Mouse (Mus musculus): ENCODE results near the gene Spata32. TPM values are rescaled to one million over a fixed set of nuclear protein-coding genes. Genes with fewer than 3 reads are reported as not detected.

Gene Spata32
- polyA plus RNA-seq, 1 experiment = not detected

- peaks cover 34% of the 10 kb centered on the region for H3K4me1 ChIP-seq (ENCODE audit: control insufficient read depth, insufficient read depth, low read length)
- no peak overlapping the region for H3K27ac ChIP-seq (ENCODE audit: insufficient read depth, low read depth, low read length)
- TF ChIP-seq CTCF (IDR thresholded peaks at IDR 0.05; ENCODE audit: insufficient read depth, low read depth, low read length) (no peak), POLR2A (IDR thresholded peaks at IDR 0.05; ENCODE audit: insufficient read depth, low read depth, low read length) (no peak)
- 94% methylated on average over 6 of the region's 6 CpGs for WGBS
- H3K4me3 ChIP-seq (ENCODE audit: insufficient read depth, low read depth, low read length) = no peak overlapping the region
Measured at GRCm38 (mm10) chr11:103221437-103221836, 3.2 kb upstream of the Spata32 start.

GRCm38 (mm10) chr11:103219995-103220394, 1.8 kb upstream of the Spata32 start:
- Histone ChIP-seq H3K4me1 (ENCODE audit: control insufficient read depth, insufficient read depth, low read length) (peaks cover 34% of the 10 kb centered on the region), H3K4me3 (ENCODE audit: insufficient read depth, low read depth, low read length) (no peak overlapping the region), H3K27ac (ENCODE audit: insufficient read depth, low read depth, low read length) (no peak overlapping the region)
- no peak for TF ChIP-seq CTCF (IDR thresholded peaks at IDR 0.05; ENCODE audit: insufficient read depth, low read depth, low read length)
- TF ChIP-seq POLR2A (IDR thresholded peaks at IDR 0.05; ENCODE audit: insufficient read depth, low read depth, low read length) = no peak
- WGBS = 67% methylated on average over 4 of the region's 4 CpGs

- WGBS = 94% methylated on average over 5 of the region's 5 CpGs
- H3K27ac ChIP-seq (ENCODE audit: insufficient read depth, low read depth, low read length) = no peak overlapping the region
Measured at GRCm38 (mm10) chr11:103219259-103219658, 1.0 kb upstream of the Spata32 start.

GRCm38 (mm10) chr11:103218517-103218901, 277 bp upstream of the Spata32 start:
- peaks cover 26% of the 10 kb centered on the region for H3K4me1 ChIP-seq (ENCODE audit: control insufficient read depth, insufficient read depth, low read length)
- H3K4me3 ChIP-seq (ENCODE audit: insufficient read depth, low read depth, low read length) = peak overlapping the region; percentile 68
- TF ChIP-seq CTCF (IDR thresholded peaks at IDR 0.05; ENCODE audit: insufficient read depth, low read depth, low read length) = no peak
- no peak for TF ChIP-seq POLR2A (IDR thresholded peaks at IDR 0.05; ENCODE audit: insufficient read depth, low read depth, low read length)
- no peak overlapping the region for H3K27ac ChIP-seq (ENCODE audit: insufficient read depth, low read depth, low read length)
- 30% methylated on average over 6 of the region's 6 CpGs for WGBS

More at GRCm38 (mm10) chr11:103219259-103219658, 1.0 kb upstream of the Spata32 start:
- no peak for TF ChIP-seq POLR2A (IDR thresholded peaks at IDR 0.05; ENCODE audit: insufficient read depth, low read depth, low read length)
- TF ChIP-seq CTCF (IDR thresholded peaks at IDR 0.05; ENCODE audit: insufficient read depth, low read depth, low read length) = no peak
- Histone ChIP-seq H3K4me3 (ENCODE audit: insufficient read depth, low read depth, low read length) (no peak overlapping the region), H3K4me1 (ENCODE audit: control insufficient read depth, insufficient read depth, low read length) (peaks cover 34% of the 10 kb centered on the region)

- 89% methylated on average over 1 of the region's 1 CpGs for WGBS
- no peak overlapping the region for H3K27ac ChIP-seq (ENCODE audit: insufficient read depth, low read depth, low read length)
- TF ChIP-seq CTCF (IDR thresholded peaks at IDR 0.05; ENCODE audit: insufficient read depth, low read depth, low read length) (no peak), POLR2A (IDR thresholded peaks at IDR 0.05; ENCODE audit: insufficient read depth, low read depth, low read length) (no peak)
- H3K4me1 ChIP-seq (ENCODE audit: control insufficient read depth, insufficient read depth, low read length) = peaks cover 21% of the 10 kb centered on the region
- H3K4me3 ChIP-seq (ENCODE audit: insufficient read depth, low read depth, low read length) = no peak overlapping the region
Measured at GRCm38 (mm10) chr11:103215355-103215754, 2.9 kb downstream of the Spata32 start.

GRCm38 (mm10) chr11:103213712-103214111, 4.5 kb downstream of the Spata32 start:
- TF ChIP-seq CTCF (IDR thresholded peaks at IDR 0.05; ENCODE audit: insufficient read depth, low read depth, low read length) (no peak), POLR2A (IDR thresholded peaks at IDR 0.05; ENCODE audit: insufficient read depth, low read depth, low read length) (no peak)
- peaks cover 8% of the 10 kb centered on the region for H3K4me1 ChIP-seq (ENCODE audit: control insufficient read depth, insufficient read depth, low read length)
- H3K4me3 ChIP-seq (ENCODE audit: insufficient read depth, low read depth, low read length) = no peak overlapping the region
- no peak overlapping the region for H3K27ac ChIP-seq (ENCODE audit: insufficient read depth, low read depth, low read length)
- 87% methylated on average over 5 of the region's 5 CpGs for WGBS

GRCm38 (mm10) chr11:103210291-103210690, 7.9 kb downstream of the Spata32 start:
- Histone ChIP-seq H3K27ac (ENCODE audit: insufficient read depth, low read depth, low read length) (no peak overlapping the region), H3K4me3 (ENCODE audit: insufficient read depth, low read depth, low read length) (no peak overlapping the region), H3K4me1 (ENCODE audit: control insufficient read depth, insufficient read depth, low read length) (no peaks in the 10 kb centered on the region)
- no peak for TF ChIP-seq CTCF (IDR thresholded peaks at IDR 0.05; ENCODE audit: insufficient read depth, low read depth, low read length)
- TF ChIP-seq POLR2A (IDR thresholded peaks at IDR 0.05; ENCODE audit: insufficient read depth, low read depth, low read length) = no peak
- WGBS = 88% methylated on average over 8 of the region's 8 CpGs

GRCm38 (mm10) chr11:103208458-103208857, 9.8 kb downstream of the Spata32 start, which contains the start of gene 1700023F06Rik:
1700023F06Rik (minus strand) TSS chr11:103208558.
- WGBS = 92% methylated on average over 3 of the region's 3 CpGs
- no peak for TF ChIP-seq CTCF (IDR thresholded peaks at IDR 0.05; ENCODE audit: insufficient read depth, low read depth, low read length)
- no peak for TF ChIP-seq POLR2A (IDR thresholded peaks at IDR 0.05; ENCODE audit: insufficient read depth, low read depth, low read length)
- no peak within 1 kb of the TSS for H3K4me3 ChIP-seq (ENCODE audit: insufficient read depth, low read depth, low read length)

GRCm38 (mm10) chr11:103206203-103206602, 12.0 kb downstream of the Spata32 start:
- TF ChIP-seq POLR2A (IDR thresholded peaks at IDR 0.05; ENCODE audit: insufficient read depth, low read depth, low read length) = no peak
- no peak for TF ChIP-seq CTCF (IDR thresholded peaks at IDR 0.05; ENCODE audit: insufficient read depth, low read depth, low read length)
- WGBS = 71% methylated on average over 6 of the region's 6 CpGs
- H3K4me1 ChIP-seq (ENCODE audit: control insufficient read depth, insufficient read depth, low read length) = peaks cover 5% of the 10 kb centered on the region; the same call in 1 of the 2 replicates
- H3K4me3 ChIP-seq (ENCODE audit: insufficient read depth, low read depth, low read length) = no peak overlapping the region
- H3K27ac ChIP-seq (ENCODE audit: insufficient read depth, low read depth, low read length) = no peak overlapping the region

More at GRCm38 (mm10) chr11:103208458-103208857, 9.8 kb downstream of the Spata32 start, which contains the start of gene 1700023F06Rik:
- H3K4me1 ChIP-seq (ENCODE audit: control insufficient read depth, insufficient read depth, low read length) = no peaks in the 10 kb centered on the region
- no peak within 1 kb of the TSS for H3K27ac ChIP-seq (ENCODE audit: insufficient read depth, low read depth, low read length)

GRCm38 (mm10) chr11:103202376-103202775, 15.9 kb downstream of the Spata32 start:
- TF ChIP-seq POLR2A (IDR thresholded peaks at IDR 0.05; ENCODE audit: insufficient read depth, low read depth, low read length) = no peak
- no peak for TF ChIP-seq CTCF (IDR thresholded peaks at IDR 0.05; ENCODE audit: insufficient read depth, low read depth, low read length)
- H3K4me3 ChIP-seq (ENCODE audit: insufficient read depth, low read depth, low read length) = no peak overlapping the region
- no peak overlapping the region for H3K27ac ChIP-seq (ENCODE audit: insufficient read depth, low read depth, low read length)
- H3K4me1 ChIP-seq (ENCODE audit: control insufficient read depth, insufficient read depth, low read length) = peaks cover 28% of the 10 kb centered on the region

All from olfactory bulb, adult 2 months (tissue).